Mouse (Mus musculus) heart, embryonic 15.5 days (tissue): ENCODE data around the gene Six5. TPM values are rescaled to one million over a fixed set of nuclear protein-coding genes. Genes with fewer than 3 reads are reported as not detected.
"Not testable (repeated sequence)": the region's sequence is repeated elsewhere in the genome, so short reads cannot be mapped to it uniquely, and the experiment has no call there.

Experiments
- ATAC-seq: fragments of 200-750 bp; cut with Nextera tagmentation; replicated peaks from 2 replicates; pipeline ENCODE4 v1.8.0; 2017; ENCODE audit warnings: low read depth, moderate TSS enrichment; ENCODE audit not compliant: insufficient number of reproducible peaks, insufficient read depth, low FRiP score
- H3K27ac ChIP-seq: fragments of 300-500 bp; sonication (generic); 2 replicates; pipeline ENCODE4 v1.5.1; 2015; ENCODE audit warnings: mild to moderate bottlenecking, inconsistent platforms
- H3K27me3 ChIP-seq: fragments of 300-500 bp; sonication (generic); 2 replicates; pipeline ENCODE4 v1.6.1; 2015; ENCODE audit warnings: inconsistent platforms
- H3K36me3 ChIP-seq: fragments of 300-500 bp; sonication (generic); 2 replicates; pipeline ENCODE4 v1.6.1; 2015; ENCODE audit warnings: mild to moderate bottlenecking, inconsistent platforms
- H3K4me1 ChIP-seq: fragments of 300-500 bp; sonication (generic); replicated peaks from 2 replicates; pipeline ENCODE4 v1.6.1; 2015; ENCODE audit warnings: inconsistent platforms
- H3K4me2 ChIP-seq: fragments of 300-500 bp; sonication (generic); 2 replicates; pipeline ENCODE4 v1.6.1; 2015; ENCODE audit warnings: inconsistent platforms, mild to moderate bottlenecking, moderate library complexity
- H3K4me3 ChIP-seq: fragments of 300-500 bp; sonication (generic); 2 replicates; pipeline ENCODE4 v1.5.1; 2015; ENCODE audit warnings: mild to moderate bottlenecking, inconsistent platforms
- H3K9ac ChIP-seq: fragments of 300-500 bp; sonication (generic); 2 replicates; pipeline ENCODE4 v1.6.1; 2015; ENCODE audit warnings: mild to moderate bottlenecking, inconsistent platforms
- H3K9me3 ChIP-seq: fragments of 300-500 bp; sonication (generic); replicated peaks from 2 replicates; pipeline ENCODE4 v1.6.1; 2016; ENCODE audit warnings: inconsistent platforms
- WGBS: fragments of 180-500 bp; shearing (Covaris S2); methylation state at CpG from one replicate; pipeline ENCODE4 v1.1.7; 2015; ENCODE audit warnings: mixed read lengths; 5-methylcytosine and 5-hydroxymethylcytosine counted together
- polyA plus RNA-seq: library from polyadenylated mRNA; unstranded; fragments of >200 nt; fragmentation: Nextera tagmentation; extraction: Ambion mirVana; gene quantifications from 2 replicates; pipeline ENCODE4 v1.2.1, GENCODE M21; 2015

Six5 gene
- polyA plus RNA-seq, 1 experiment from 2014 or later = 4.9 TPM

GRCm38 (mm10) chr7:19055108-19055507, 39.3 kb upstream of the Six5 start:
- peaks cover 18% of the 10 kb centered on the region for H3K36me3 ChIP-seq
- peaks cover 10% of the 10 kb centered on the region; the same call in 1 of the 2 replicates for H3K4me1 ChIP-seq
- no peaks in the 10 kb centered on the region for H3K27me3 ChIP-seq
- no peak overlapping the region for H3K4me3 ChIP-seq
- no peaks in the 10 kb centered on the region for H3K9me3 ChIP-seq
- no peak for ATAC-seq
- H3K4me2 ChIP-seq = no peak overlapping the region
- no peak overlapping the region for H3K27ac ChIP-seq
- WGBS = 88% methylated on average over 8 of the region's 8 CpGs
- no peak overlapping the region for H3K9ac ChIP-seq

- H3K36me3 ChIP-seq = no peaks in the 10 kb centered on the region; the same call in 1 of the 2 replicates
- ATAC-seq = no peak
- peaks cover 10% of the 10 kb centered on the region; the same call in 1 of the 2 replicates for H3K4me1 ChIP-seq
- H3K27me3 ChIP-seq = no peaks in the 10 kb centered on the region
- H3K4me3 ChIP-seq = no peak overlapping the region
- no peak overlapping the region for H3K27ac ChIP-seq
- no peak overlapping the region for H3K9ac ChIP-seq
- WGBS = 82% methylated on average over 10 of the region's 10 CpGs
- no peaks in the 10 kb centered on the region for H3K9me3 ChIP-seq
- H3K4me2 ChIP-seq = no peak overlapping the region
Measured at GRCm38 (mm10) chr7:19057405-19057804, 37.0 kb upstream of the Six5 start.

GRCm38 (mm10) chr7:19065896-19066295, 28.5 kb upstream of the Six5 start:
- H3K27me3 ChIP-seq = peaks cover 44% of the 10 kb centered on the region
- no peak overlapping the region for H3K9ac ChIP-seq

GRCm38 (mm10) chr7:19067063-19067462, 27.3 kb upstream of the Six5 start:
- no peaks in the 10 kb centered on the region for H3K9me3 ChIP-seq
- H3K27me3 ChIP-seq = peaks cover 44% of the 10 kb centered on the region
- H3K27ac ChIP-seq = no peak overlapping the region
- WGBS = 39% methylated on average over 14 of the region's 14 CpGs
- no peaks in the 10 kb centered on the region for H3K36me3 ChIP-seq
- no peak overlapping the region for H3K9ac ChIP-seq
- H3K4me3 ChIP-seq = no peak overlapping the region
- peaks cover 4% of the 10 kb centered on the region for H3K4me1 ChIP-seq
- no peak for ATAC-seq
- H3K4me2 ChIP-seq = no peak overlapping the region

More at GRCm38 (mm10) chr7:19065896-19066295, 28.5 kb upstream of the Six5 start:
- 42% methylated on average over 13 of the region's 13 CpGs for whole genome bisulfite sequencing
- Histone ChIP-seq H3K9me3 (no peaks in the 10 kb centered on the region), H3K36me3 (no peaks in the 10 kb centered on the region), H3K4me1 (peaks cover 4% of the 10 kb centered on the region), H3K4me2 (no peak overlapping the region), H3K4me3 (0 out of 2 replicates have a peak overlapping the region, but pooled peaks have one; percentile 2), H3K27ac (no peak overlapping the region)
- no peak for ATAC-seq

- no peak; the same call in 1 of the 2 replicates for ATAC-seq
- 57% methylated on average over 12 of the region's 14 CpGs for WGBS
Measured at GRCm38 (mm10) chr7:19067935-19068334, 26.5 kb upstream of the Six5 start.

GRCm38 (mm10) chr7:19068707-19069106, 25.7 kb upstream of the Six5 start:
- Histone ChIP-seq H3K27me3 (peaks cover 41% of the 10 kb centered on the region), H3K4me3 (no peak overlapping the region), H3K36me3 (no peaks in the 10 kb centered on the region), H3K9ac (no peak overlapping the region), H3K4me2 (no peak overlapping the region), H3K4me1 (peaks cover 4% of the 10 kb centered on the region), H3K27ac (no peak overlapping the region), H3K9me3 (no peaks in the 10 kb centered on the region)
- WGBS = 1% methylated on average over 2 of the region's 2 CpGs
- no peak for ATAC-seq

More at GRCm38 (mm10) chr7:19067935-19068334, 26.5 kb upstream of the Six5 start:
- Histone ChIP-seq H3K27ac (no peak overlapping the region), H3K36me3 (no peaks in the 10 kb centered on the region), H3K4me2 (no peak overlapping the region), H3K9me3 (no peaks in the 10 kb centered on the region), H3K4me1 (peaks cover 4% of the 10 kb centered on the region), H3K4me3 (no peak overlapping the region), H3K9ac (no peak overlapping the region), H3K27me3 (peaks cover 44% of the 10 kb centered on the region)

GRCm38 (mm10) chr7:19069500-19069899, 24.9 kb upstream of the Six5 start:
- Histone ChIP-seq H3K4me2 (no peak overlapping the region), H3K9me3 (no peaks in the 10 kb centered on the region), H3K9ac (no peak overlapping the region), H3K27me3 (peaks cover 35% of the 10 kb centered on the region), H3K27ac (no peak overlapping the region), H3K4me3 (no peak overlapping the region), H3K36me3 (no peaks in the 10 kb centered on the region), H3K4me1 (peaks cover 4% of the 10 kb centered on the region)
- ATAC-seq = no peak
- 42% methylated on average over 3 of the region's 3 CpGs for WGBS

- 49% methylated on average over 3 of the region's 3 CpGs for WGBS
- not testable (repeated sequence) for ATAC-seq
Measured at GRCm38 (mm10) chr7:19071024-19071423, 23.4 kb upstream of the Six5 start.

GRCm38 (mm10) chr7:19073504-19073903, 20.9 kb upstream of the Six5 start:
- no peak for ATAC-seq
- no peaks in the 10 kb centered on the region for H3K27me3 ChIP-seq
- H3K27ac ChIP-seq = no peak overlapping the region
- H3K4me2 ChIP-seq = no peak overlapping the region
- no peak overlapping the region for H3K4me3 ChIP-seq
- H3K9me3 ChIP-seq = no peaks in the 10 kb centered on the region
- H3K9ac ChIP-seq = no peak overlapping the region
- H3K36me3 ChIP-seq = peaks cover 6% of the 10 kb centered on the region; the same call in 1 of the 2 replicates
- H3K4me1 ChIP-seq = peaks cover 26% of the 10 kb centered on the region
- 81% methylated on average over 9 of the region's 9 CpGs for whole genome bisulfite sequencing

More at GRCm38 (mm10) chr7:19071024-19071423, 23.4 kb upstream of the Six5 start:
- not testable (repeated sequence) for H3K36me3 ChIP-seq, H3K9me3 ChIP-seq, H3K4me1 ChIP-seq, H3K27ac ChIP-seq, H3K4me3 ChIP-seq, H3K9ac ChIP-seq, H3K4me2 ChIP-seq
- H3K27me3 ChIP-seq = peaks cover 19% of the 10 kb centered on the region

- no peak overlapping the region for H3K9ac ChIP-seq
- no peak overlapping the region for H3K4me3 ChIP-seq
- no peak overlapping the region for H3K27ac ChIP-seq
- H3K4me1 ChIP-seq = peaks cover 33% of the 10 kb centered on the region
- H3K36me3 ChIP-seq = peaks cover 14% of the 10 kb centered on the region; the same call in 1 of the 2 replicates
- no peaks in the 10 kb centered on the region for H3K9me3 ChIP-seq
- ATAC-seq = no peak
- no peak overlapping the region for H3K4me2 ChIP-seq
- H3K27me3 ChIP-seq = no peaks in the 10 kb centered on the region
- 94% methylated on average over 6 of the region's 6 CpGs for WGBS
Measured at GRCm38 (mm10) chr7:19074494-19074893, 19.9 kb upstream of the Six5 start.

- no peak overlapping the region for H3K27ac ChIP-seq
- no peak for ATAC-seq
- H3K9ac ChIP-seq = 0 out of 2 replicates have a peak overlapping the region, but pooled peaks have one; percentile 35
- H3K4me1 ChIP-seq = peaks cover 33% of the 10 kb centered on the region
- peaks cover 18% of the 10 kb centered on the region for H3K36me3 ChIP-seq
- H3K9me3 ChIP-seq = no peaks in the 10 kb centered on the region
- peak overlapping the region; percentile 96 for H3K4me3 ChIP-seq
- 48% methylated on average over 5 of the region's 5 CpGs for WGBS
- H3K27me3 ChIP-seq = no peaks in the 10 kb centered on the region
- peak overlapping the region; percentile 83 for H3K4me2 ChIP-seq
Measured at GRCm38 (mm10) chr7:19075231-19075630, 19.2 kb upstream of the Six5 start.
